Mouse (Mus musculus): Measurements from ENCODE around the gene Zfp804a. TPM values are rescaled to one million over a fixed set of nuclear protein-coding genes. Genes with fewer than 3 reads are reported as not detected.
A peak's percentile ranks its signal among the peaks of the same experiment; 100 is the strongest.

Zfp804a gene
- polyA plus RNA-seq, 1 experiment: 12.6 TPM

DNA sequence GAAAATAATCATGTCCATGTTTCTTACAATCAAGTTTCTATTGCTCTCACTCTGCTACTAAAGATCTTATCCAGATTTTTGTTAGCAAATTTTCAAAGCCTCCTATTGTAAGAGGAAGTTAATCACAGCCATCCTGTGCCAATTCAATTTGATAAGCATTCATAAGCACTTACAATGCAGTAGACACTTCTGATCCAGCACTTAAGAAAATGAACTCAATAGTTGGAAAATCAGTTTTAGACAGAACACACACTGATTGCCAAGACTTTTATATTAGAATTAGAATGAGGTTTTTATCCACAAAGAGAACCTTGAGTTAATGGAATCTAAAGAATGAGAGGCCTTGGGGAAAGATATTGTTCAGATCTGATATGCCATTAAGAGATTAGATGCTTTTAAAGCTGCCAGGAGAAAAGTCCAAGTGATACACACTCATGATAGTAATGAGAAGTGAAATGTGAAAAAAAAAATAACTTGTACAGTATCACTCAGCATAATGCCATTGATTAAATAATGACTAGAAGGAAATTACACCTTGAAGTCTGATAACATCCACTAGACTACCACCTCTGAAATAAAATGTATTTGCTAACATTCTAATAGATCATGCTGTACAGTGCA lies 194.0 kb downstream of the Zfp804a start:
- no peak for DNase-seq (ENCODE audit: extremely low spot score in 1 of 2, low spot score in 1 of 2)

DNA sequence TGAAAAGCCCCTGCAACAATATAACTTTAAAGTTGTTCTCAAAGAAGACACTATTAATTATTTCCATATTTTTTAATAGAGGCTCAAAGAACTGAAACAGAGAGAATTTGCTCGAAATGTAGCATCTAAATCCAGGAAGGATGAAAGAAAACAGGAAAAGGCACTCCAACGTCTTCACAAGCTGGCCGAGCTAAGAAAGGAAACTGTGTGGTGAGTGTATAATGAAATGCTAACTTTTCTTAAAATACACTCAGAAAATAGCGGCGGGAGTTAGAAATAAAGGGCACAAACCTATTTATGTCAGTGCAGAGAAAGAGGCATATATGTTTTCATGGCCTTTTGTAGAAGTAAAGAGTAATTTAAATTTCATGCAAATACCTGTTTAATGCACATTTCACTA lies 200.4 kb downstream of the Zfp804a start:
- peak in 1 of 2 experiments; percentile 32 for DNase-seq (ENCODE audit: extremely low spot score in 1 of 2, low spot score in 1 of 2)

DNA sequence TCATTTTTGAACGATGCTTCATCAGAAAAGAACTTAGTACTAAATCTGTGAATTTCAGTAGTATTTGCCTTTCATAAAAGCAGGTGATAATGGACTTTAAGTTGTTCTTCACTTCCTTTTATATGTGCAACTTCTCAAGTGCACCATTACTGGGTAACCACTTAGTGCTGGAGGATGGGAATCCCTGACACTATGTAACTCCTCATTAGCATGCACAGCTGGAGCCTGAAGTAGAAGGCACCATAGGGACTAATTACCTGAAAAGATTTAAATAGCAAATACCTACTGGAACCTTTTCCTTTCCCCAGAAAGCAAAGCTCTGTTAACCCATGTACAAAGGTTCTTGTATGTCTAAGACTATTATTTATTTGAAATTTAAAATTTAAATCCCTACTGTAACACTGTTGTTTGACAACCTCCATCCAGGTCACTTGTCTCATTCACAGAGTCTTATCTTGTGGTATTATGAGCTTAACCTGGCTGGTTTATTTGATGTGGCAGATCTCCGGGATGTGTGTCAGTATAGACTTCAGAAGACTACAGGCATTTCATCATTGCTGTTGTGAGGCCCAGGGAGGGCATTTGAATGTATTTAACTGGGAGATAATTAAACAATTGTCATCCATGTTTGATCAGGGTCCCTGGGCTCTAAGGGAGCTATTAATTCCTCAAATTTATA lies 229.7 kb downstream of the Zfp804a start:
- DNase-seq (ENCODE audit: extremely low spot score in 1 of 2, low spot score in 1 of 2): no peak

- DNase-seq (ENCODE audit: extremely low spot score in 1 of 2, low spot score in 1 of 2): no peak
Observed at GRCm38 (mm10) chr2:82294932-82295493, 242.0 kb downstream of the Zfp804a start.
